Mouse (Mus musculus) embryonic fibroblast, embryonic 13.5 days (primary cell): ENCODE results near the gene Cyp2c38.

Experiments used
- CTCF ChIP-seq: IDR thresholded peaks from 2 replicates; pipeline ENCODE4 v1.5.1; 2011; ENCODE audit warnings: mild to moderate bottlenecking, control low read depth, low read length, moderate library complexity, borderline replicate concordance; ENCODE audit not compliant: insufficient read depth
- POLR2A ChIP-seq: IDR thresholded peaks from 2 replicates; pipeline ENCODE4 v1.6.1; 2011; ENCODE audit warnings: low read depth, mild to moderate bottlenecking, control low read depth, low read length, moderate library complexity

GRCm38 (mm10) chr19:39510534-39510933 is 47.7 kb upstream of the Cyp2c38 start, which contains the start of gene Cyp2c39:
- TF ChIP-seq POLR2A = no peak
- TF ChIP-seq CTCF = no peak
